Mouse (Mus musculus): Measurements from ENCODE around the gene Cfd.

GRCm38 (mm10) chr10:79851653-79852052 is 39.0 kb upstream of the Cfd start:
- TF ChIP-seq CTCF (IDR thresholded peaks at IDR 0.05; ENCODE audit: extremely low read depth, insufficient read depth, low read length): no peak
- TF ChIP-seq POLR2A (IDR thresholded peaks at IDR 0.05; ENCODE audit: extremely low read depth, insufficient read depth, low read length): no peak

All from cortical plate, adult 2 months (tissue).